Mouse (Mus musculus) cortical plate, adult 2 months (tissue): ENCODE results near the gene Gm28048.

Source experiments
- CTCF ChIP-seq: fragments of 200-500 bp; IDR thresholded peaks from 2 replicates; pipeline ENCODE4 v1.5.1; 2011; ENCODE audit warnings: mild to moderate bottlenecking, control low read depth, low read length; ENCODE audit not compliant: insufficient read depth; ENCODE audit errors: extremely low read depth
- POLR2A ChIP-seq: fragments of 200-500 bp; IDR thresholded peaks from 2 replicates; pipeline ENCODE4 v1.6.1; 2011; ENCODE audit warnings: mild to moderate bottlenecking, low read length, control low read depth; ENCODE audit not compliant: insufficient read depth; ENCODE audit errors: extremely low read depth

DNA sequence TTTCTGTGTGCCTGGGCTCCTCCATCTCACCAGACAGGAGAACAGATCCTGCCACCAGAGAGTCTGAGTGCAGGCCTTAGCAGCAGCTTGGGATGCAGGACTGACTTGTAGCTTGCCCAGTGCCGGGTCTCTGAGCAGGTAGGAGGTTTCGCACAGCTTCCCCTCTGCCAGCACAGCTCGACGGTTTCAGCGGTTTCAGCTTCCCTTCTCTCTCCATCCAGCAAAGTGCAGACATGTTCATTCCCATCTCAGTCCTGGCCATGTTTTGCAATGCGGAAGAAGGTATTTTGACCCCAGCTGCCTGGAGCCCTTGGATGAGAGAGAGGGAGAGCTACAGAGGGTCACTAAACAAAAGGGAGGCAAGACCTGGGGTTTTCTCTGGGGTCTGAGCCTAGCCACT lies 151.2 kb downstream of the Gm28048 start:
- TF ChIP-seq CTCF (no peak), POLR2A (no peak)
